Mouse (Mus musculus): Measurements from ENCODE around the gene Sema4d. TPM values are rescaled to one million over a fixed set of nuclear protein-coding genes. Genes with fewer than 3 reads are reported as not detected.

Gene Sema4d
- polyA plus RNA-seq, 1 experiment from 2014 or later: 23.8 TPM

DNA sequence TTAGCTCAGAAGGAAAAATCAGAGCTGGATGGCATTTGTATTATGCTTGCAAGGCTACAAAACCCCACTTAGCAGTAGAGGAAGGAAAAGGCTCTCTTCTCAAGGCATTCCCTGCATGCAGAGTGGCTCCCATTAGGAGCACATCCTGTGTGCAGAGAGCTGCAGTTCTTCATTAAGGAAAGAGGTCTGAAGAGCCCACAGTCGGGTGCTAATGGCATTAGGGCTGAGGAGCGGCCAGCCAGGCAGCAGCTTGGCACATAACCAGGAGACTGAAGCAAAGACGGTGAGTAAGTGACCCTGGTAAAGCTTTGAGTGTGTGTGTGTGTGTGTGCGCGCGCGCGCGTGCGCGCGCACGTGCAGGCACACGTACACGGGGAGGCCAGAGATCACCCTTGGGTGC lies 12.7 kb upstream of the Sema4d start:
- H3K4me3 ChIP-seq (replicated peaks; ENCODE audit: low read depth, low read length): no peak overlapping the region
- no peaks in the 10 kb centered on the region for H3K36me3 ChIP-seq (ENCODE audit: insufficient read depth, low read length)
- H3K4me2 ChIP-seq (ENCODE audit: low read length): no peak overlapping the region
- H3K4me1 ChIP-seq (replicated peaks; ENCODE audit: insufficient read depth, low read length): no peaks in the 10 kb centered on the region
- no peak for ATAC-seq (replicated peaks; ENCODE audit: low FRiP score, low read depth)
- H3K27me3 ChIP-seq (ENCODE audit: insufficient read depth, low read length): no peaks in the 10 kb centered on the region
- no peak overlapping the region for H3K27ac ChIP-seq
- no peak overlapping the region for H3K9ac ChIP-seq (ENCODE audit: low read depth, low read length)
- TF ChIP-seq CTCF (IDR thresholded peaks at IDR 0.05; ENCODE audit: low read depth): no peak
- DNase-seq (ENCODE audit: low spot score): no peak
- WGBS: 78% methylated on average over 15 of the region's 15 CpGs
- no peaks in the 10 kb centered on the region for H3K9me3 ChIP-seq (replicated peaks; ENCODE audit: low read length)

DNA sequence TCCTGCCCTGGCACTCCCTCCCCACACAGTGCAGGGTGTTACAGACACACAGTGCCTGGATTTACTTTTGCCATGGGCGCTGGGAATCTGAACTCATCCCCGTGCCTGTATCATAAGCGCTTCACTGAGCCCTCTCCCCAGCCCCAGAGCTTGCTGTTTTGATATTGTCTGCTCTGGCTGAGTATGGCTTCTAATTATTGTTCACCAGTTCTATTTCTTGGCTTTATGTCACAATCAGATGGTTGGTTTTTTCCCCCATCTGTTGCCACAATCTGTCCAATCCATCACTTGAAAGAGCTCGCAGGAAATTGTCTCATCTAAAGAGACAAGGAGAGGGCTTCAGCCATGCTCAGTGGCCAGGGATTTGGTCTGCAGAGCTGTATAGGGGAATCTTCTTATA lies 12.1 kb upstream of the Sema4d start:
- H3K4me1 ChIP-seq (replicated peaks; ENCODE audit: insufficient read depth, low read length): no peaks in the 10 kb centered on the region
- H3K9ac ChIP-seq (ENCODE audit: low read depth, low read length): no peak overlapping the region
- no peak overlapping the region for H3K4me2 ChIP-seq (ENCODE audit: low read length)
- H3K27ac ChIP-seq: no peak overlapping the region
- TF ChIP-seq CTCF (IDR thresholded peaks at IDR 0.05; ENCODE audit: low read depth): no peak
- H3K36me3 ChIP-seq (ENCODE audit: insufficient read depth, low read length): no peaks in the 10 kb centered on the region
- no peaks in the 10 kb centered on the region for H3K9me3 ChIP-seq (replicated peaks; ENCODE audit: low read length)
- 62% methylated on average over 4 of the region's 4 CpGs for whole genome bisulfite sequencing
- DNase-seq (ENCODE audit: low spot score): no peak
- H3K4me3 ChIP-seq (replicated peaks; ENCODE audit: low read depth, low read length): no peak overlapping the region
- H3K27me3 ChIP-seq (ENCODE audit: insufficient read depth, low read length): no peaks in the 10 kb centered on the region
- no peak for ATAC-seq (replicated peaks; ENCODE audit: low FRiP score, low read depth)

DNA sequence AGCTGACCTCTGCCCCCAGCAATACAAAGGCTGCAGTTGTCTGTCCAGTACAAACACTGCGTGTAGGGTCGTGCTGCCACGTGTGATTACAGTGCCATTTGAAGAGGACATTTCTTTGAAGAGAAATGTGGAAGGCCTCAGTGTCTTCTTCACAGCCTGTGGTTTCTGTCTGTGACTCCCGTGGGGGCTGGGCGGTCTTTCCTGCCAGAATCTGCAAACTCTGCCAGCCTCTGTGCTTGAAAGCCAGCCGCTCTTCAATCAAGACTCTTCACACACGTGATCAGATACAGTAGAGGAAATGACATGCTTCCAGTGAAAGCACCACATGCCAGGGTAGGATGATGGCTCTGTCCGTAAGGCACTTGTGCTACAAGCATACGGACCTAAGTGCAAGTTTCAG lies 7.4 kb upstream of the Sema4d start:
- no peaks in the 10 kb centered on the region for H3K27me3 ChIP-seq (ENCODE audit: insufficient read depth, low read length)

DNA sequence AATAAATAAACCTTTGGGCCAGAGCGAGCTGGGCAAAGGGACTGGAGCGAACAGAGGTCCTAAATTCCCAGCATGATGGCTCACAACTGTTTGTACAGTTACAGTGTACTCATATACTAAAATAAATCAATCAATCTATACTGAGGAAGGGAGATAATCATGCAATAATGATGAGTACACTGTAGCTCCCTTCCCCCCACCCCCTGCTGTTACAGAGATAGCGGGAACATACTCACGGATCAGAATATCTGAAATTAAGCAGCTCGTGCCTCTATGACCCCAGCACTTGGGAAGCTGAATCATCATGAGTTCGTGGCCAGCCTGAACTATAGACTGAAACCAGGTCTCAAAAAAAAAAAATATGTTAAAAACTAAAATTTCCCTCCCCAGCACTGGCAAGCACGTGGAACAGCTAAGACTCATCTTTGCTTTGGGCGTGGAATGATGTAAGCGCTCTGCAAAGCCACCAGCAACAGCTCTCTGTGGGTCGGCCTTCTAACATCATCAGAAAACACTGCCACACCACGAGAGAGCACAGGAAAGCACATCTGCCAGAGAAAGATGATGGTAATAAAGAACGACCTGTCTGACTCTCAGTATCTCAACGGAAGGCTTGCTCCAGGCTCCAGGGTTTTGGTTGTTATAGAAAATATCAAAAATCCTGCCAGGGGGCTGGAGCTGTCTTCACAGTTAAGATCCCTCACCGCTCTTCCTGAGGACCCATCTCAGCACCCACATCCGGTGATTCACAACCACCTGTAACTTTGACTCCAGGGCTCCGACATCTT lies 6.4 kb upstream of the Sema4d start:
- H3K4me2 ChIP-seq (ENCODE audit: low read length): no peak overlapping the region
- H3K4me3 ChIP-seq (replicated peaks; ENCODE audit: low read depth, low read length): no peak overlapping the region
- no peak for TF ChIP-seq CTCF (IDR thresholded peaks at IDR 0.05; ENCODE audit: low read depth)
- no peak overlapping the region for H3K9ac ChIP-seq (ENCODE audit: low read depth, low read length)
- no peaks in the 10 kb centered on the region for H3K27me3 ChIP-seq (ENCODE audit: insufficient read depth, low read length)
- 84% methylated on average over 16 of the region's 16 CpGs for WGBS
- H3K27ac ChIP-seq: no peak overlapping the region
- H3K9me3 ChIP-seq (replicated peaks; ENCODE audit: low read length): no peaks in the 10 kb centered on the region
- ATAC-seq (replicated peaks; ENCODE audit: low FRiP score, low read depth): no peak
- DNase-seq (ENCODE audit: low spot score): no peak
- no peaks in the 10 kb centered on the region for H3K4me1 ChIP-seq (replicated peaks; ENCODE audit: insufficient read depth, low read length)
- no peaks in the 10 kb centered on the region for H3K36me3 ChIP-seq (ENCODE audit: insufficient read depth, low read length)

More for the DNA sequence above, 7.4 kb upstream of the Sema4d start:
- WGBS: 63% methylated on average over 9 of the region's 9 CpGs
- H3K36me3 ChIP-seq (ENCODE audit: insufficient read depth, low read length): no peaks in the 10 kb centered on the region
- no peak overlapping the region for H3K27ac ChIP-seq
- ATAC-seq (replicated peaks; ENCODE audit: low FRiP score, low read depth) (no peak), DNase-seq (ENCODE audit: low spot score) (no peak)
- no peak overlapping the region for H3K4me3 ChIP-seq (replicated peaks; ENCODE audit: low read depth, low read length)
- no peak overlapping the region for H3K9ac ChIP-seq (ENCODE audit: low read depth, low read length)
- no peaks in the 10 kb centered on the region for H3K4me1 ChIP-seq (replicated peaks; ENCODE audit: insufficient read depth, low read length)
- H3K9me3 ChIP-seq (replicated peaks; ENCODE audit: low read length): no peaks in the 10 kb centered on the region
- no peak for TF ChIP-seq CTCF (IDR thresholded peaks at IDR 0.05; ENCODE audit: low read depth)
- H3K4me2 ChIP-seq (ENCODE audit: low read length): no peak overlapping the region

DNA sequence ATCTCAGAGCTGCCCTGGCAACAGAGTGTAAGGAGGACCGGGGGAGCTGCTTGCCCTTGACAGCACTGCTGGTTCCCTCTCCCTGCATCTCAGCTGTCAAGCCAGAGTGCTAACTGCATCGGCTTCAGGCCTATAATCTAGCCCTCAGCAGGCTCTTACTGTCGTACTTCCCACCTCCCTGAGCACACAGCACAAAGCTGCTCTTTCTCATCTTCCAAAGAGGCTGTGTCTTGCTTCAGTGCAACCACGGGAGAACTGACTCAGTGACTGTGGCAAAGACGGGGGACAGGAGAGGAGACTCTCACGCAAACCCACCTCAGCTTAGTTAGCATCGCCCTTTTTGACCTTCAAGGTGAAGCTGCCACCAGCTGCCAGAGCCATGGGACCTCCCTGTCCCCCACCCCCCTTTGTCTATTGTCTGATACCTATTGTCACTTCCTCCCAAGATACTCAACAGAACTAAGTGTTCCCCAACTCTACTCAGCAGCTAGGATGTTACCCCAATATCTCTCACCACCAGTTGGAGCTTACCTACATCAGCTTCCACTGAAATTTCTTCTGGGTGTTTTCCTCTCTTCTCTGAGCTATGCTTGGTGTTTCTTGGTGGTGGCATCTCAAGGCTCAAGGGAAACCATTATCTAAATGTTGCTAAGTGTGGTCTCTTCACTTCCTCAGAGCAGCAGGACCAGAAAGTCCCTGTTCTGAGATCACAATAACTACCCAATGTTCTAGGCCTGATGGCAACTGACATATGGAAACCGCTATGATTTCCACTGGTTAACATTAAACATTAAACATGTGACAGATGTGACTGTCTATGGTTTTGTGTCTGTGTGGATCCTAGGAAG lies 4.6 kb upstream of the Sema4d start:
- WGBS: 50% methylated on average over 8 of the region's 8 CpGs
- no peaks in the 10 kb centered on the region for H3K9me3 ChIP-seq (replicated peaks; ENCODE audit: low read length)
- H3K4me1 ChIP-seq (replicated peaks; ENCODE audit: insufficient read depth, low read length): no peaks in the 10 kb centered on the region
- no peak overlapping the region for H3K4me2 ChIP-seq (ENCODE audit: low read length)
- ATAC-seq (replicated peaks; ENCODE audit: low FRiP score, low read depth) (no peak), DNase-seq (ENCODE audit: low spot score) (no peak)
- H3K27ac ChIP-seq: no peak overlapping the region
- no peaks in the 10 kb centered on the region for H3K36me3 ChIP-seq (ENCODE audit: insufficient read depth, low read length)
- H3K27me3 ChIP-seq (ENCODE audit: insufficient read depth, low read length): no peaks in the 10 kb centered on the region
- no peak overlapping the region for H3K4me3 ChIP-seq (replicated peaks; ENCODE audit: low read depth, low read length)
- H3K9ac ChIP-seq (ENCODE audit: low read depth, low read length): no peak overlapping the region
- TF ChIP-seq CTCF (IDR thresholded peaks at IDR 0.05; ENCODE audit: low read depth): no peak

DNA sequence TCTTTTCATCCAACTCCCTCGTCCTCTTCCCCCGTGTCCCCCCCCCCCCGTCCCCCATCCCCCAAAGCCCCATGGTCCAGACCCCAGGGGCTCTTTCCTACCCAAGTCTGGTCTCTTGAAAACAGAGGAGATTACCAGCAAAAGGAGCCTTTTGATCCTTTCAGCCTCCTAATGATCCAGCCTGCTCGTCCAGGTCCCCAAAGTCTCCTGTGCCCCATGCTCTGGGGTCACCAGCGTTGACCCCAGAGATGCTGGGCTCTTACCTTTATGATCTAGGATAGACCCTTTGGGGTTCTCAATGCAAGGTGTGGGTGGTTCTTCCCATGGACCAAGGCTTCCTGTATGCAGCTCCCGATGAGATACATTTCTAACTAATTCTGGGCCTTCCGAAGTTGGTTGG lies 401 bp upstream of the Sema4d start:
- WGBS: 54% methylated on average over 5 of the region's 7 CpGs
- Histone ChIP-seq H3K9me3 (replicated peaks; ENCODE audit: low read length) (no peaks in the 10 kb centered on the region), H3K4me1 (replicated peaks; ENCODE audit: insufficient read depth, low read length) (peaks cover 10% of the 10 kb centered on the region; the same call in 1 of the 2 replicates), H3K4me2 (ENCODE audit: low read length) (peak overlapping the region; percentile 94), H3K27me3 (ENCODE audit: insufficient read depth, low read length) (no peaks in the 10 kb centered on the region), H3K4me3 (replicated peaks; ENCODE audit: low read depth, low read length) (peak overlapping the region; percentile 87), H3K36me3 (ENCODE audit: insufficient read depth, low read length) (no peaks in the 10 kb centered on the region), H3K27ac (no peak overlapping the region), H3K9ac (ENCODE audit: low read depth, low read length) (no peak overlapping the region)
- no peak for DNase-seq (ENCODE audit: low spot score)
- no peak for ATAC-seq (replicated peaks; ENCODE audit: low FRiP score, low read depth)
- TF ChIP-seq CTCF (IDR thresholded peaks at IDR 0.05; ENCODE audit: low read depth): no peak

Data from kidney, postnatal 0 days (tissue).